Mouse (Mus musculus): Measurements from ENCODE around the gene Olfr1447. TPM values are rescaled to one million over a fixed set of nuclear protein-coding genes. Genes with fewer than 3 reads are reported as not detected.

Gene Olfr1447
- total RNA-seq (2021) = not detected
- long read RNA-seq, experiment 1 = 0 reads
- long read RNA-seq, experiment 2 = 0 reads

DNA sequence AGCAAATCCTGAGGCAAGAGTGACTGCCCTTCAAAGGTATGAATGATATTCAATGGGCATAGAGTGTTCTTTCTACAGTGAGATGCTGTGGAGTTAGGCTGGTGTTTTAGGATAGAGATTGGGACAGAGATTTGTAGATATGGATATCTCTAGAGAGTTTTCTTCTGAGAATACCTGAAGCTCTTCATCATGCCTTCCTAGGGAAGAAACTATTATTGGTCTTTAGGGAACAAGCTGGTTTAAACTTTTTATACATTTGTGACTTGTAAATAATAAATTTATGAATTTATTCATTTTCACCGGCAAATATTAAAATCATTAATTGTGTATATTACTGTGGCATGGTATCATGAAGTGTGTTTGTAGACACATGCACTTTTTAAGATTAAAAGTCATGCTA is at the start of gene Olfr1447:
TSS of gene Olfr1447 (minus strand) at position 101 of the 400 bp plus-strand sequence.
- DNase-seq (ENCODE audit: low spot score) = no peak

DNA sequence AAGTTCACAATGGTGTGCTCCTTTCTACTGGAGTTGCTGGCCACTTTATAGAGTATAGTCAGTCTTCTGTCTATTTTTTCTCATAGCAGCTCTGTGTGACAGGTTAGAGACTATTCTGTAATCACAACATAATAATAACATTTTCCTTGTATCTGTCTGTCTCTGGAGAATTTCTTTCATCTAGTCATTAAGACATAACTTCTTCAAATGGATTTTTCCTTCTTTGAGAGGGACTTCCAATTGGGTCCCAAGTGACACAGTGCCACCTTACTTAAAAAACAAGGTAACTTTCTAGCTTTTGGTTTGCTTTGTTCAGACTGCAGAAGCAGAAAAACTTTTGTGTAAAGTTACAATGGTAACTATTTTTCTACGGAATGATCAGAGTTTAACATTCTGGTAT is 46.4 kb upstream of the Olfr1447 start, which contains the start of gene Olfr1450:
TSS of gene Olfr1450 (plus strand) at position 301 of the 400 bp plus-strand sequence.
- DNase-seq (ENCODE audit: low spot score) = no peak

DNA sequence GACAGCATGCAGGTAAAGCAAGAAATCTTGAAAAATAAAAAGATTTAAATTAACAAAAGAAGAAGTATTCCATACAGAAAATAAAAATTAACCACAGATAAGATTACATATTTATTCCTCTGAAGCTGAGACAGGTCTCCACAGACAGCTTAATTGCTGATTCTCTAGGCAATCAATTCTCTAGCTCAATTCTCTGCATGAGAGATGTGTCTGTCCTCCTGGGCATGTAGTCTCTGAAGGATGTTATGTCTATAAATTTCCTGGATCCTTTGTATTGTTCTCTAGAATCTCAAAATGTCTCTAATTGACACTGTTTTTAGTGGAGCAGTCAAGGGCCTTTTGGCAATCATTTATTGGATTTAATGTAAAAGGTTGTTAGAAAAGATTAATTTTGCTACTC is 27.0 kb upstream of the Olfr1447 start, which contains the start of gene Olfr1449:
TSS of gene Olfr1449 (plus strand) at position 301 of the 400 bp plus-strand sequence.
- no peak for DNase-seq (ENCODE audit: low spot score)

DNA sequence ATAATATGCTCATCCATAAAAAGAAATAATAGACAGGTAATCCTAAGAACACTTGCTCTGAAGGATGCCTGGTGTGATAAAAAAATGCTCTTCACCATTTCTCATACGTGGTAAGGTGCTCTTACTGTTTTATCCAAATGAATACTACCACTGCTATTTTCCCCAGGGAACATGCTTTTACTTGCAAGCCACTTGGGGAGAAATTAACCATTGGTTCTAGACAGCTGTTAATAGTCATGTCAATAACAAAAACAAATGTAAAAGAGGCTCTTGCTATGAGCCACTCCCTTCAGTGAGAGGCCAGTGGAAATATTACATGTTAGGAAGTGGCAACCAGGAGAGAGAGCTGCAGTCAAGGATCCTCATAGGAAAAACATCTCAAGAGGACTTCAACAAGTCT is 20.8 kb upstream of the Olfr1447 start, which contains the start of gene Olfr1448:
TSS of gene Olfr1448 (minus strand) at position 101 of the 400 bp plus-strand sequence.
- no peak for DNase-seq (ENCODE audit: low spot score)

- no peak for DNase-seq (ENCODE audit: low spot score)
Measured at GRCm38 (mm10) chr19:12893424-12893823, 10.1 kb downstream of the Olfr1447 start, which contains the start of gene Olfr1446. Gene Olfr1446 (minus strand): TSS chr19:12893524.

DNA sequence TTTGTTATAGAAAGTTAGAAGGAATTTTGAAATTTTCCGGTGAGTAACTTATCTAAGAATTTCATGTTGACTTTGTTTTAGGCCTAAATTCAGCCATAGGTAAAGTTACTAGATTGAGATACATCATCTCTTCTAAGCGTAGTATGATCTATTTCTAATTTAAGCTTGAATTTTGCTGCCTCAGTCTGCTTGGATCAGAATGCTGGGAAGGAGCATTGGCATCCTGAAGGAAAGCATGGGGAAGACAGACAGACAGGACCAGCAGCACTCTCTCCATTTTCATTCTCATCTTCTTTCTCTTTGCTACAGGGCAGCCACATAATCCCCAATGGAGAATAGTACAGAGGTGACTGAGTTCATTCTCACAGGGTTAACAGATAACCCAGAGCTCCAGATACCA is 20.0 kb downstream of the Olfr1447 start, which contains the start of gene Olfr1445:
TSS of gene Olfr1445 (plus strand) at position 301 of the 400 bp plus-strand sequence.
- DNase-seq (ENCODE audit: low spot score) = no peak

DNA sequence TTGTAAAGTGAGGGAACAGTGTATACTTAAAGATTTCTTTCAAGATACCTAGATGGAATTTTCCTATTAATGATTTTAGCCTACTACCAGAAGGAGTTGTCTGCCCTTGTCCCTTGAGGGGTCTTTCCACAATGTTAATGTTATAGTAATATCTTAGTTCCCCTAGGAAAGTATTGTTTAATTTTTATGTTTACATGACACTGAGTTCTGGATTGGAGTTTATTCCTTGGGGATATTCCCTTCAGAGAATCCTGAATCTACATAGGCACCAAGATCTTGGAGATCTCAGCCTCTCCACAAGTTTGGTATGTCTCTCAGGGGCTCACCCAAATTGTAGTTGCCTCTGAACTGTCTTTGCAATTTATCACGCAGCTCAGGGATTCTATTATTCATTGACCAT is 46.6 kb downstream of the Olfr1447 start, which contains the start of gene Olfr1444:
TSS of gene Olfr1444 (plus strand) at position 301 of the 400 bp plus-strand sequence.
- no peak for DNase-seq (ENCODE audit: low spot score)

Other genes with a start within 250 kb of the Olfr1447 start
- not detected for gene Olfr1442, start 233.3 kb downstream of the Olfr1447 start, total RNA-seq (2021)
- gene Olfr1443, start 225.6 kb downstream of the Olfr1447 start, total RNA-seq (2021) = not detected
- gene Keg1, start 208.0 kb downstream of the Olfr1447 start, total RNA-seq (2021) = under 1 TPM; 0.14 to 0.39 TPM
- 1 to 10 TPM; 1.8 to 2.0 TPM for gene Cntf, start 138.1 kb downstream of the Olfr1447 start, total RNA-seq (2021)
- 100 to 1,000 TPM; 131 to 144 TPM for gene Zfp91, start 107.6 kb downstream of the Olfr1447 start, total RNA-seq (2021)
- gene Lpxn, start 107.5 kb downstream of the Olfr1447 start, total RNA-seq (2021) = under 1 TPM; 0.25 to 0.38 TPM
- not detected for gene Gm5244, start 57.1 kb downstream of the Olfr1447 start, total RNA-seq (2021)
- not detected for gene Olfr1444, start 46.5 kb downstream of the Olfr1447 start, total RNA-seq (2021)
- not detected for gene Olfr1445, start 19.9 kb downstream of the Olfr1447 start, total RNA-seq (2021)
- not detected for gene Olfr1446, start 10.2 kb downstream of the Olfr1447 start, total RNA-seq (2021)
- not detected for gene Olfr1448, start 20.7 kb upstream of the Olfr1447 start, total RNA-seq (2021)
- not detected for gene Olfr1449, start 27.1 kb upstream of the Olfr1447 start, total RNA-seq (2021)
- not detected for gene Olfr1450, start 46.5 kb upstream of the Olfr1447 start, total RNA-seq (2021)
- gene Olfr1451, start 91.3 kb upstream of the Olfr1447 start, total RNA-seq (2021) = not detected
- not detected for gene Olfr1453, start 124.6 kb upstream of the Olfr1447 start, total RNA-seq (2021)
- gene Olfr1454, start 156.9 kb upstream of the Olfr1447 start, total RNA-seq (2021) = not detected
- not detected for gene Olfr1457, start 194.1 kb upstream of the Olfr1447 start, total RNA-seq (2021)
- not detected for gene Olfr1458, start 203.0 kb upstream of the Olfr1447 start, total RNA-seq (2021)
- gene Olfr1459, start 245.8 kb upstream of the Olfr1447 start, total RNA-seq (2021) = under 1 TPM in 1 of 2 experiments, not detected in 1; 0.02 TPM

Measured in gastrocnemius, adult 18-20 months (tissue).